Mouse (Mus musculus) limb, embryonic 12.5 days (tissue): ENCODE results near the gene Elovl1. TPM values are rescaled to one million over a fixed set of nuclear protein-coding genes. Genes with fewer than 3 reads are reported as not detected.
A peak's percentile ranks its signal among the peaks of the same experiment; 100 is the strongest.

Source experiments
- ATAC-seq: fragments of 200-750 bp; cut with Nextera tagmentation; 2 replicates; pipeline ENCODE4 v1.8.0; 2017; ENCODE audit warnings: low read depth, moderate TSS enrichment; ENCODE audit not compliant: insufficient number of reproducible peaks, insufficient read depth, low FRiP score, low TSS enrichment
- H3K27ac ChIP-seq: fragments of 300-500 bp; sonication (generic); 2 replicates; pipeline ENCODE4 v1.5.1; 2016; ENCODE audit warnings: mild to moderate bottlenecking, moderate library complexity
- H3K27me3 ChIP-seq: fragments of 300-500 bp; sonication (generic); 2 replicates; pipeline ENCODE4 v1.6.1; 2016; ENCODE audit warnings: mild to moderate bottlenecking, moderate library complexity
- H3K36me3 ChIP-seq: fragments of 300-500 bp; sonication (generic); 2 replicates; pipeline ENCODE4 v1.6.1; 2016; ENCODE audit warnings: mild to moderate bottlenecking, moderate library complexity
- H3K4me1 ChIP-seq: fragments of 300-500 bp; sonication (generic); replicated peaks from 2 replicates; pipeline ENCODE4 v1.6.1; 2016
- H3K4me2 ChIP-seq: fragments of 300-500 bp; sonication (generic); 2 replicates; pipeline ENCODE4 v1.6.1; 2016; ENCODE audit warnings: mild to moderate bottlenecking, moderate library complexity
- H3K4me3 ChIP-seq: fragments of 300-500 bp; sonication (generic); replicated peaks from 2 replicates; pipeline ENCODE4 v1.5.1; 2016; ENCODE audit warnings: mild to moderate bottlenecking
- H3K9ac ChIP-seq: fragments of 300-500 bp; sonication (generic); replicated peaks from 2 replicates; pipeline ENCODE4 v1.6.1; 2016; ENCODE audit warnings: mild to moderate bottlenecking, moderate library complexity
- H3K9me3 ChIP-seq: fragments of 300-500 bp; sonication (generic); 2 replicates; pipeline ENCODE4 v1.6.1; 2016; ENCODE audit warnings: mild to moderate bottlenecking, moderate library complexity
- WGBS: fragments of 180-500 bp; shearing (Covaris S2); methylation state at CpG from one replicate; pipeline ENCODE4 v1.1.7; 2016; 5-methylcytosine and 5-hydroxymethylcytosine counted together
- polyA plus RNA-seq: library from polyadenylated mRNA; unstranded; fragments of >200 nt; fragmentation: Nextera tagmentation; extraction: Ambion mirVana; gene quantifications from 2 replicates; pipeline ENCODE4 v1.2.1, GENCODE M21; 2016

Gene Elovl1
- 37.8 and 44.1 TPM in 2 replicates for polyA plus RNA-seq

DNA sequence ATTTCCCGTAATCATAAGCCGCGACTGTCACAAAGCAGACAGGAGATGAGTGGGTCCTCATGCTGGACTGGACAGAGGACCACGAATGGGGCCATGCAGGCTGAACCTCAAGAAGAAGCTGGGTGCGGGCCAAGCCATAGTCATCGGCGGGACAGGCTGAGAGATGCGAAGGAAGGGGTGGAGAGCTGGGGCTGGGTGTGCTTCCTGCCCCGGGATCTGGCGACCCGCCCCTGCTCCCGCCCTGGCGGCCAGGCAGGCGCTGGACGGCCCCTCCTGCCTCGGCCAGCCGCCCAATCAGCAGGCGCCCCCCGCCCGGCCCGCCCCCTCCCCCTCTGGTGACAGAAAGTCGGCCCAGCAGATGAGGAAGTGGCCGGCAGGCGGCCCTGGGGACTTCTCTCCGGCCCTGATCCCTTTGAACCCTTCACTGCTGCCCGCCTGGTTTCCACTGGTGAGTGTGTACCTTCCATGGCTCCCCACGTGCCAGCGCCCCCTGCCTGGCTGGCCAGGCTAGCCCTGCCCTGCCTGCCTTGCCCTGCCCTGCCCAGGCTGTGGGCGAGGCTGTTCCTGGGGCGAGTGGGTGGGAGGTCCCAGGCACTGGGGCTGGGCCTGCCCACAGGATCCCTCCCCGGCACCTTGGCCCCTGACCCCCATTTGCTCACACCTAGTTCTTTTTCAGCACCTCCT, at the start of gene Elovl1:
Elovl1 (plus strand) TSS at position 326 of the 684 bp plus-strand sequence.
- Histone ChIP-seq H3K9ac (peak within 1 kb of the TSS; percentile 65), H3K9me3 (no peaks in the 10 kb centered on the region), H3K27me3 (no peaks in the 10 kb centered on the region), H3K27ac (peak within 1 kb of the TSS; percentile 83), H3K4me3 (peak within 1 kb of the TSS; percentile 71), H3K36me3 (peaks cover 34% of the 10 kb centered on the region), H3K4me2 (peak within 1 kb of the TSS; percentile 88), H3K4me1 (peaks cover 24% of the 10 kb centered on the region)
- WGBS = 1% methylated on average over 19 of the region's 31 CpGs
- peak; percentile 95 for ATAC-seq

- H3K9me3 ChIP-seq = no peaks in the 10 kb centered on the region
- H3K4me1 ChIP-seq = no peaks in the 10 kb centered on the region
- H3K27me3 ChIP-seq = no peaks in the 10 kb centered on the region
- no peak for ATAC-seq
- no peak overlapping the region for H3K4me3 ChIP-seq
- no peak overlapping the region for H3K4me2 ChIP-seq
- H3K27ac ChIP-seq = no peak overlapping the region
- no peak overlapping the region for H3K9ac ChIP-seq
- 95% methylated on average over 7 of the region's 7 CpGs for WGBS
- H3K36me3 ChIP-seq = peaks cover 98% of the 10 kb centered on the region
These were observed 44.6 kb upstream of the Elovl1 start for GRCm38 (mm10) chr4:118383271-118383670.

GRCm38 (mm10) chr4:118387316-118387715, 40.6 kb upstream of the Elovl1 start:
- peaks cover 100% of the 10 kb centered on the region for H3K36me3 ChIP-seq
- no peak overlapping the region for H3K4me2 ChIP-seq
- H3K9me3 ChIP-seq = no peaks in the 10 kb centered on the region
- H3K4me1 ChIP-seq = no peaks in the 10 kb centered on the region
- no peak overlapping the region for H3K4me3 ChIP-seq
- H3K27ac ChIP-seq = no peak overlapping the region
- 95% methylated on average over 8 of the region's 8 CpGs for WGBS
- H3K9ac ChIP-seq = no peak overlapping the region
- H3K27me3 ChIP-seq = no peaks in the 10 kb centered on the region
- ATAC-seq = no peak

DNA sequence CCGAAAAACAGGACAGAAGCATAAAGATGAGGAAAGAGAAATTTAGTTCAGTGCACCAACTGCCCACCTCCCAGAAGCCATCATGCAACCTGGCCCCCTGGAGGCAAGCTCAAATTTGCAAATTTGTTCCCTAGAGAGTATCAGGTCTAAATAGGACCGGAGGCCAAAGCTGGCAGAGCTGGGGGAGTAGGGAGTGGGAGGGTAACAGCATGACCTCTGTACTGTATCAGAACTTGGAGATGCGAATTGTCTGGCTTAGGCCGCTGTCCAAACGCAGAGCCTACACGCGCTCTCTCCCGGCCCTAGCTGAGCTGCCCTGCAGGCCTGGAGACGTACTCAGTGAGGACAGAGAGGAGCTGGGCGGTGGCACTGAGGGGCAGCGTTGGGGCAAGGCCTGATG, 37.7 kb upstream of the Elovl1 start:
- peaks cover 99% of the 10 kb centered on the region for H3K36me3 ChIP-seq
- H3K9me3 ChIP-seq = no peaks in the 10 kb centered on the region
- H3K4me1 ChIP-seq = no peaks in the 10 kb centered on the region
- WGBS = 92% methylated on average over 11 of the region's 11 CpGs
- H3K4me2 ChIP-seq = no peak overlapping the region
- H3K9ac ChIP-seq = no peak overlapping the region
- H3K27me3 ChIP-seq = no peaks in the 10 kb centered on the region
- no peak overlapping the region for H3K27ac ChIP-seq
- no peak for ATAC-seq
- H3K4me3 ChIP-seq = no peak overlapping the region

DNA sequence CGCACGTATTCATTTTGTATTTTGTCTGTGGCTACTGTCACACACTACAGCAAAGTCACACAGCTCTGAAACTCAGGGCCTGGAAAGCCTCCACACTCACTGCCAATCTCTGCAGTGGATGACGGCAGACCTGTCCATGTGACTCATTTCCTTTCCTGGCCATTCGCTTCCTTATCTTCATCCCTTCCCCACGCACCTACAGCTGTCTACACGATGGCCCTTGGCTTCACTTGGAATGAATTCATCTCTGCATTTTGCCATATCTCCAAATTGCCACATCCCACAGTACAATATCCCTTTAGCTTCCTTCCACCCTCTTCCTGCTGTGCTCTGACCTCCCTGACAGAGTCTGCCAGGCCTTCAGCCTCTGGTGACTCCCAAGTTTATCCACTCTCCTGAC, 33.4 kb upstream of the Elovl1 start:
- no peak for ATAC-seq
- Histone ChIP-seq H3K27me3 (no peaks in the 10 kb centered on the region), H3K27ac (no peak overlapping the region), H3K4me1 (no peaks in the 10 kb centered on the region), H3K4me2 (no peak overlapping the region), H3K4me3 (no peak overlapping the region), H3K9me3 (no peaks in the 10 kb centered on the region), H3K9ac (no peak overlapping the region), H3K36me3 (peaks cover 99% of the 10 kb centered on the region)
- 92% methylated on average over 6 of the region's 6 CpGs for WGBS

DNA sequence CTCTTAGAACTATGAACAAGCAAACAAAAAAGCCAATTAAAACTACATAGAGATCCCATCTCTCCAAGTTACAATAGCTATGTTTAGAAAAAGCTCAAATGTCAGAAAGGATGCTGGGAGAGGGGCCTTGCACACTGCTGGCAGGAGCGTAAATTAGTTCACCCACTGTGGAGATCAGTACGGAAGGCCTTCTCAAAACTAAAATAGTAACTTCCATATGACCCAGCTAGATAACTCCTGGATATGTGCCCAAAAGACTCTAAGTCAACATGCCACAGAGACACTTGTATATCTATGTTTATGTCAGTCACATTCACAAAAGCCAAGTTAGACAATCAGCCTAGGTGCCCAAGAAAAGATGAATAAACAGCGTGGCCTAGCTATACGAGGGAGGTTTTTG, 32.6 kb upstream of the Elovl1 start:
- H3K9me3 ChIP-seq = no peaks in the 10 kb centered on the region
- H3K4me2 ChIP-seq = no peak overlapping the region
- WGBS = 94% methylated on average over 4 of the region's 4 CpGs
- no peak for ATAC-seq
- H3K4me3 ChIP-seq = no peak overlapping the region
- H3K4me1 ChIP-seq = no peaks in the 10 kb centered on the region
- no peak overlapping the region for H3K9ac ChIP-seq
- H3K27ac ChIP-seq = no peak overlapping the region
- H3K36me3 ChIP-seq = peaks cover 99% of the 10 kb centered on the region
- H3K27me3 ChIP-seq = no peaks in the 10 kb centered on the region

DNA sequence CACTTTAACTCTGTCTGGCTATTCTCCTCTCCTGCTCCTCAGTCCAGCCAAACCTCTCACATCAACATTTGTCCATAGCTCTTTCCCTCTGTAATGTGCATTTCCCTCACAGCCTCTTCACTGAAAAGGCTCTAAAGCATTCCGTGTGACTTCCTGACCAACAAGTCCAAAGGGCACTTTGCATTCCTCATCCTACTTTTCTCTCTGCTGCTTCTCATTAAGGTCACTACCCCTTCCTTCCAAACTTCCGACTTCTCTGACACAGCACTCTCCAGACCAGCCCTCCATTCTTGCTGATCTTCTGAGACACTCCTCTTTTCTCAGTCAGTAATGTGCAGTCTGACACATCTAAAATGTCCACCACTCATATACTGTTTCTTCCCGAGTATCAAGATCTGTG, 31.5 kb upstream of the Elovl1 start:
- ATAC-seq = no peak
- 73% methylated on average over 3 of the region's 3 CpGs for WGBS
- Histone ChIP-seq H3K27me3 (no peaks in the 10 kb centered on the region), H3K36me3 (peaks cover 98% of the 10 kb centered on the region), H3K9me3 (no peaks in the 10 kb centered on the region), H3K27ac (no peak overlapping the region), H3K4me3 (no peak overlapping the region), H3K4me1 (no peaks in the 10 kb centered on the region), H3K4me2 (no peak overlapping the region), H3K9ac (no peak overlapping the region)

GRCm38 (mm10) chr4:118398400-118398799, 29.5 kb upstream of the Elovl1 start:
- no peaks in the 10 kb centered on the region for H3K9me3 ChIP-seq
- no peak overlapping the region for H3K4me2 ChIP-seq
- no peaks in the 10 kb centered on the region for H3K27me3 ChIP-seq
- ATAC-seq = no peak
- no peak overlapping the region for H3K27ac ChIP-seq
- H3K4me1 ChIP-seq = no peaks in the 10 kb centered on the region
- WGBS = 93% methylated on average over 6 of the region's 6 CpGs
- peaks cover 98% of the 10 kb centered on the region for H3K36me3 ChIP-seq
- H3K9ac ChIP-seq = no peak overlapping the region
- H3K4me3 ChIP-seq = no peak overlapping the region

- H3K9me3 ChIP-seq = no peaks in the 10 kb centered on the region
- H3K4me1 ChIP-seq = no peaks in the 10 kb centered on the region
- H3K36me3 ChIP-seq = peaks cover 89% of the 10 kb centered on the region
- WGBS = 93% methylated on average over 3 of the region's 3 CpGs
- H3K4me3 ChIP-seq = no peak overlapping the region
- no peak overlapping the region for H3K9ac ChIP-seq
- ATAC-seq = no peak
- H3K27ac ChIP-seq = no peak overlapping the region
- no peaks in the 10 kb centered on the region for H3K27me3 ChIP-seq
- no peak overlapping the region for H3K4me2 ChIP-seq
These were observed 26.5 kb upstream of the Elovl1 start for GRCm38 (mm10) chr4:118401421-118401820.

DNA sequence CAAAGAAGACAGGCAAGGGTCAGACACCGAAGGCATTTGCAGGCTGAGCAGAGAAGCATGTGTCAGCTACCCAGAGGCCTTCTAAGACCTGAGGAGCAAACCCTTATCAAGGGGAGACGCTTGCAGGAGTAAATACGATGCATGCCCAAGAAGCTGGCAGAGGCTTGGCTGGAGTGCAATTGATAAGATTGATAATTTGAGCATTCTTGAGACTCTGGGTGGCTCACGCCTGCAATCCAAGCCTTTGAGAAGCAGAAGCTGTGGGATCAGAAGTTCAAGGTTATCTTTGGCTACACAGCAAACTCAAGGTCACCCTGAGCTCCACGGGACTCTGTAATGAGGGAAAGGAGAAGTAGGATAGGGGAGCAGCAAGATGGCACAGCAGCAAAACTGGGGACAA, 26.0 kb upstream of the Elovl1 start:
- 93% methylated on average over 5 of the region's 5 CpGs for WGBS
- Histone ChIP-seq H3K4me3 (no peak overlapping the region), H3K27ac (no peak overlapping the region), H3K27me3 (no peaks in the 10 kb centered on the region), H3K4me2 (no peak overlapping the region), H3K9me3 (no peaks in the 10 kb centered on the region), H3K9ac (no peak overlapping the region), H3K36me3 (peaks cover 84% of the 10 kb centered on the region), H3K4me1 (no peaks in the 10 kb centered on the region)
- no peak for ATAC-seq

DNA sequence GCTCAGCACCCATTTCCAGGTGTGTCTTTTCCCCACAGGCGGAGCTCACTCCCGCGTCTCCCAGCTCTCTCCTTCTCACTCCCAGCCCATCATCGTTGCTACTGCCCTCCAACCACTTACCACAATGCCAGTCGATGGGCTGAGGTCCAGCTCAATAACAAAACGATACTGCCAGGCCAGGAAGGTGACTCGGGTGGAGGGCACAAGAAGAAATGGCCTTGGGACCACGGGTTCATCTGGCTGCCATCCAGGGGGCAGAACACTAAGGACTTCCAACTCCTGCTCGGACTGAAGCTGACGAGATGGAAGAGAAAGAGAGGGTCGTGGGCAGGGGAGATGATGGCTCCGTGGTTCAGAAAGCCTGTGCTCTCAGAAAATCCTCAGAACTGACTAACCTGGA, 25.2 kb upstream of the Elovl1 start:
- ATAC-seq = no peak
- Histone ChIP-seq H3K4me2 (no peak overlapping the region), H3K4me1 (no peaks in the 10 kb centered on the region), H3K27ac (no peak overlapping the region), H3K36me3 (peaks cover 76% of the 10 kb centered on the region), H3K27me3 (no peaks in the 10 kb centered on the region), H3K4me3 (no peak overlapping the region), H3K9me3 (no peaks in the 10 kb centered on the region), H3K9ac (no peak overlapping the region)
- WGBS = 93% methylated on average over 12 of the region's 12 CpGs
